Mouse (Mus musculus) CH12.LX (cell line): Measurements from ENCODE around the gene Bok.

Experiments used
- BHLHE40 ChIP-seq: IDR thresholded peaks from 2 replicates; pipeline ENCODE4 v1.6.1; 2011; ENCODE audit warnings: mild to moderate bottlenecking, low read depth, low read length, improper control_type of control experiment
- CTCF ChIP-seq, 2 experiments: IDR thresholded peaks in 1 of 2; conservative IDR thresholded peaks in 1 of 2; 2 replicates each; pipeline ENCODE4 v1.5.1; 2011 to 2012; ENCODE audit warnings: low read depth in 2 of 2, low read length in 2 of 2, improper control_type of control experiment in 1 of 2, inconsistent platforms in 1 of 2, mild to moderate bottlenecking in 1 of 2, moderate library complexity in 1 of 2
- ETS1 ChIP-seq: conservative IDR thresholded peaks from 2 replicates; pipeline ENCODE4 v1.6.1; 2012; ENCODE audit warnings: low read depth, mild to moderate bottlenecking, inconsistent platforms, low read length, improper control_type of control experiment, moderate library complexity
- HCFC1 ChIP-seq: IDR thresholded peaks from 2 replicates; pipeline ENCODE4 v1.6.1; 2012; ENCODE audit warnings: low read depth, mild to moderate bottlenecking, inconsistent platforms, low read length, improper control_type of control experiment
- MAFK ChIP-seq: IDR thresholded peaks from 2 replicates; pipeline ENCODE4 v1.6.1; 2011; ENCODE audit warnings: low read length, improper control_type of control experiment; ENCODE audit not compliant: insufficient replicate concordance
- MEF2A ChIP-seq: IDR thresholded peaks from 2 replicates; pipeline ENCODE4 v1.6.1; 2014; ENCODE audit warnings: low read depth, mild to moderate bottlenecking, inconsistent platforms, low read length, improper control_type of control experiment, borderline replicate concordance
- POLR2A ChIP-seq: IDR thresholded peaks from 2 replicates; pipeline ENCODE4 v1.6.1; 2011; ENCODE audit warnings: low read depth, mild to moderate bottlenecking, improper control_type of control experiment, low read length
- RAD21 ChIP-seq: IDR thresholded peaks from 2 replicates; pipeline ENCODE4 v1.6.1; 2011; ENCODE audit warnings: low read depth, mild to moderate bottlenecking, low read length, improper control_type of control experiment, moderate library complexity
- SIN3A ChIP-seq: IDR thresholded peaks from 2 replicates; pipeline ENCODE4 v1.6.1; 2012; ENCODE audit warnings: low read length, improper control_type of control experiment, inconsistent platforms
- TCF12 ChIP-seq: IDR thresholded peaks from 2 replicates; pipeline ENCODE4 v1.6.1; 2014; ENCODE audit warnings: low read depth, mild to moderate bottlenecking, inconsistent platforms, low read length, improper control_type of control experiment
- USF1 ChIP-seq: IDR thresholded peaks from 2 replicates; pipeline ENCODE4 v1.6.1; 2014; ENCODE audit warnings: low read depth, mild to moderate bottlenecking, inconsistent platforms, low read length, improper control_type of control experiment
- USF2 ChIP-seq: conservative IDR thresholded peaks from 2 replicates; pipeline ENCODE4 v1.6.1; 2011; ENCODE audit warnings: low read depth, low read length, improper control_type of control experiment
- ZKSCAN1 ChIP-seq: IDR thresholded peaks from 2 replicates; pipeline ENCODE4 v1.6.1; 2012; ENCODE audit warnings: low read depth, inconsistent platforms, low read length, improper control_type of control experiment, borderline replicate concordance

DNA sequence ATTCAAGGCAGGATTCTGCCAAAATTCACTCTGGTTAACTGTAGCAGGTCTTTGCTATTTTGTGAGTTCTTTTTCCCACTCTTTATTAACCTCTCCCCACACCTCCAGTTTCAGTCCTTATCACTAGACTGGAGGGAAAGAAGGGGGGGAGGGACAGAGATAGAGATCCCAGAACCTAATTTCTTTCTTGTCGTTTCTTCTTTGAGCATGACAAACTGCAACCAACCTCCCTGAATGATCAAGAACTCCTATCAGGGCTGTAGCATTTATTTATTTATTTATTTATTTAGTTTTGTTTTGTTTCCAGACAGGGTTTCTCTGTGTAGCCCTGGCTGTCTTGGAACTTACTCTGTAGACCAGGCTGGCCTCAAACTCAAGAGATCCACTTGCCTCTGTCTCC is 16.6 kb downstream of the Bok start:
- TF ChIP-seq SIN3A (no peak), CTCF (conservative IDR thresholded peaks at IDR 0.05 in 1 of 2, IDR thresholded peaks at IDR 0.05 in 1 of 2; ENCODE audit: low read depth in 2 of 2, low read length in 2 of 2) (no peak), ETS1 (no peak), POLR2A (no peak), USF2 (no peak), HCFC1 (no peak), MAFK (no peak), RAD21 (no peak), BHLHE40 (no peak), USF1 (no peak), TCF12 (no peak), MEF2A (no peak), ZKSCAN1 (no peak)
